Mouse (Mus musculus): Measurements from ENCODE around the gene Dpagt1. TPM values are rescaled to one million over a fixed set of nuclear protein-coding genes. Genes with fewer than 3 reads are reported as not detected.

Gene Dpagt1
- polyA plus RNA-seq, 1 experiment from 2014 or later = 41.3 TPM

DNA sequence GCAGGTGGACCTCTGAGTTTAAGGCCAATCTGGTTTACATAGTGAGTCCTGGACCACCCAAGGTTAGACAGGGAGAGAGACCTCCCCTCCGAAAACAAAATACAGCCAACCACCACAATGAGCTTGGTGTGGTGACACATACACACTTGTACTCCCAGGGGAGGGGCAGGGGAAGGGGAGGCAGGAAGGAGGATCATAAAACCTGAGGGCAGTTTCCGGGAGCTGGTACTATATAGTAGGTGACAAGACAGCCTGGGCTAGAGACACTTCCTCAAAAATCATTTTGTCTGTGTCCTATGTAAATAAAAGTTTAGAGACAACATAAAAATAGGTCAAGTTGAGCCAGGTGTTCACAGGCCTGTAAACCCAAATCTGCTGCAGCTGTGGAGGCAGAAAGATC, 18.6 kb upstream of the Dpagt1 start:
- no peak overlapping the region for H3K27ac ChIP-seq
- H3K9ac ChIP-seq = no peak overlapping the region
- H3K9me3 ChIP-seq (replicated peaks) = no peaks in the 10 kb centered on the region
- peaks cover 20% of the 10 kb centered on the region for H3K4me1 ChIP-seq
- ATAC-seq (ENCODE audit: low FRiP score) = no peak
- peaks cover 10% of the 10 kb centered on the region for H3K36me3 ChIP-seq
- 92% methylated on average over 2 of the region's 2 CpGs for WGBS
- no peak overlapping the region for H3K4me2 ChIP-seq (replicated peaks)
- no peak overlapping the region for H3K4me3 ChIP-seq
- H3K27me3 ChIP-seq = peaks cover 9% of the 10 kb centered on the region; the same call in 1 of the 2 replicates

DNA sequence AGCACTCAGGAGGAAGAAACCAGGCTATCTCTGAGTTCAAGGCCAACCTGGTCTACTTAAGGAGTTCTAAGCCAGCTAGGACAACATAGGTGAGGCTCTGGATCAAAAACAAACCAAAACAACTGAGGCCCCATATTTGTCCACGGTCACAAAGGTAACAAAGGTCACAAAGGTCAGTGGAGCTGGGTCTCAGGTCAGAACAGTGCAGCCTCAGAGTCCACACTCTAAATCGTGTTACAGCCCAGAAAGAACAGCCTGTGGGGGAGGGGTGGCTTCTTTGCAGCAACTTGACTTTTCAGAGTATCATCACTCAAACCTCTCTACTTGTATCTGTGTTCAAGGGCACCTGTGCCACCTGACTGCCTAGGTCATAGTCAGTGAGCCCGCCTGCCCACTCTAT, 16.1 kb upstream of the Dpagt1 start:
- ATAC-seq (ENCODE audit: low FRiP score) = no peak
- WGBS = 68% methylated on average over 3 of the region's 3 CpGs
- Histone ChIP-seq H3K4me1 (peaks cover 15% of the 10 kb centered on the region), H3K36me3 (peaks cover 27% of the 10 kb centered on the region), H3K9me3 (replicated peaks) (no peaks in the 10 kb centered on the region), H3K27me3 (peaks cover 9% of the 10 kb centered on the region; the same call in 1 of the 2 replicates), H3K4me2 (replicated peaks) (no peak overlapping the region), H3K9ac (no peak overlapping the region), H3K4me3 (no peak overlapping the region), H3K27ac (no peak overlapping the region)

DNA sequence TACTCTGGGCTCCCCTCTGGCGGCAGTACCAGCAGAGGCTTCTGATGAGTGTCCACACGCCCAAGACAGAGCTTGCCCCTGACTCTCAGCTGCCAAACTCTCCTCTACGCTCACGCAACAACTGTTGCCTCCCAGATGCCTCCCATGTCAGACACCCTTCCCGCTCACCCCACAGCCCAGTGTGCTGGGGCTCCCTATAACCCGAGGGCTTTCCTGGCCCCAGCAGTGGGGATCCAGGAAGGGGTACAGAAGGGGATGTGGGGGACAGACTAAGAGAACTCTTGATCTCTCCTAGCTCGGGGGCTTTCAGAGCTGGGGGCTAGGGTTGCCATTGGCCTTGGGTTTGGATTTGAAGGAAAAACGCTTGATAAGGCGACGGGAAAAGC, 15.1 kb upstream of the Dpagt1 start:
- no peak overlapping the region for H3K27ac ChIP-seq

DNA sequence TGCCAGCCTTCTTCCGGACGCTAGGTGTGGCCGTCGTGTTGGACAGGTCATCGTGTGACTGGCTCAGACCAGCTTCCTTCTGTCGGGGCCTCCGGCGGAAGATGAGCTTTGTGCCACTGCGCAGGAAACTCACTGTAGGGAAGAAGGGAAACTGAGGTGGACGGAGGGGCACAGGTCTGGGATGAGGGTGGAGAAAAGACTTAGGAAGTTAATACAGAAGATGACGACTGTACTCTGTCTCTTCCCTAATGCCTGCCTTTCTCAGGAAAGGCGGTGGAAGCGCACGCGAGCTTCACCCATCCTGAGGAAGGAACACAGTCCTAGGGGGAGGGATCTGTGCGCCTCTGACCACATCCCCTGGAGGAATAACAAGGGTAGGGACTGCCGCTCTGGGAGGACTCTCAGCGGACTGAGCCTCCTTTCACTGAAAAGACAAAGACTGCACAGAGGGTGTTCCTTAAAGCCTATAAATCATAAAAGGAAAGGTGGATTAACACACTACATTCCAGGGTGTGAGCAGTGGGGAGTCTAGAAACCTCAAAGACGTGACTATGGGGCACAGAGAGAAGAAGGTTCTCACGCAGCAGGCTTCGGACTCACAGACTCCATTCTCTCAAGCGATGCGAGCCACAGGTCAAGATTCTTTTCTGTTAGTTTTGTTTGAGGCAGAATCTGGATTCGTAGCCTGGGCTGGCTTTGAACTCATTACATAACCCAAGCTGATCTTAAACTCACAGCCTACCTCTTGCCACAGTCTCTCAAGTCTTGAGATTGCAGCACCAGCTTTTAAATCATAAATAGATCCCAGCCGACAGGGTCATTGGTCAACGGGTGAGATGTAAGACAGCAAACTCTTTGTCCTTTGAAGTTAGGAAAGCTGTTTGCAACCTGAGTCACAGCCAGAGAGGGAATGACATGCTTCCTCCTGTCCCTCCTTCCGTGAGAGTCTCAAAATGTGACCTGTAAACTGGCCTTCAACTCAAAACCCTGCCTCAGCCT, 14.4 kb upstream of the Dpagt1 start:
- no peak overlapping the region for H3K9ac ChIP-seq

More for the DNA sequence above, 15.1 kb upstream of the Dpagt1 start:
- Histone ChIP-seq H3K9ac (no peak overlapping the region), H3K9me3 (replicated peaks) (no peaks in the 10 kb centered on the region), H3K36me3 (peaks cover 37% of the 10 kb centered on the region), H3K4me1 (0 out of 2 replicates have a peak, but pooled peaks cover 13% of the 10 kb centered on the region), H3K27me3 (peaks cover 9% of the 10 kb centered on the region; the same call in 1 of the 2 replicates), H3K4me2 (replicated peaks) (no peak overlapping the region; the same call in 1 of the 2 replicates), H3K4me3 (no peak overlapping the region)
- 26% methylated on average over 10 of the region's 10 CpGs for whole genome bisulfite sequencing
- ATAC-seq (ENCODE audit: low FRiP score) = no peak

DNA sequence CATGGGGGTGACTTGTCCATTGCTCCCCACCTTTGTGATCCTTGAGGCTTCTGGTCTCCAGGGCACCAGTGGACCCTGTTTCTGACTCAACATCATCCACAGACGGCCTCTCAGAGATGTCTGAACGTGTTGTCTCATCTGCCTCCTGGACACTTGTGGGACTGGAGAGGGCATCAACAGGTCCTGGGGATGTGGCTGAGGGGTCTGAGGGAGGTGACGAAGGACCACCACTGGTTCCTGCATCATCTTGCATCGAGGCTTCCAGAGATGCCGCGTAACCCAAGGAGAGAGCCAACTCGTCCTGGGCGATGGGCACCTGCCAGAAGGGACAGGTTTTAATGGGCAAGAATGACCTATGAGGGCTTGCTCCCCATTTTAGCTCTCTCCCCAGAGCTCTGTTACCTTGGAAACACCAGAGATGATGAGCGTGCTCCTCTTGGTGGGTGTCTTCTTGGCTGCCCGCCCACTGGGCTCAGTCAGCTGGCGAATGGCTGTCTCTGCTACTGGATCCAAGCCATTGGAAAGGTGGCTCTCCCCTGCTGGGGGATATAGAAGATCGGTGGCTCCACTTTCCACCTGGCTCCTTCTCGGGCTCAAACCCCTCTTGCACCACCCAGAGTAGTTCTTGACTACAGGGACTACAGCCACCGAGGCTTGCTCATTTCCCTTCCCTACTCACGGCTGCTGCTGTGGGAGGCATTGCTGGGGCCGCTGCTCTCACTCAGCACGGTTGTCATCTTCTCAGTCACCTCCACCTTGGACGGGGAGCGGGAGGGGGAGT, 12.2 kb upstream of the Dpagt1 start:
- Histone ChIP-seq H3K36me3 (peaks cover 49% of the 10 kb centered on the region), H3K9ac (no peak overlapping the region), H3K4me1 (peaks cover 28% of the 10 kb centered on the region), H3K4me3 (no peak overlapping the region), H3K27me3 (peaks cover 9% of the 10 kb centered on the region; the same call in 1 of the 2 replicates), H3K27ac (no peak overlapping the region), H3K4me2 (replicated peaks) (no peak overlapping the region), H3K9me3 (replicated peaks) (no peaks in the 10 kb centered on the region)
- no peak for ATAC-seq (ENCODE audit: low FRiP score)
- WGBS = 76% methylated on average over 19 of the region's 19 CpGs

More for the DNA sequence above, 14.4 kb upstream of the Dpagt1 start:
- Histone ChIP-seq H3K27ac (no peak overlapping the region; the same call in 1 of the 2 replicates), H3K4me3 (no peak overlapping the region), H3K36me3 (peaks cover 43% of the 10 kb centered on the region), H3K27me3 (peaks cover 9% of the 10 kb centered on the region; the same call in 1 of the 2 replicates), H3K4me2 (replicated peaks) (no peak overlapping the region; the same call in 1 of the 2 replicates), H3K4me1 (0 out of 2 replicates have a peak, but pooled peaks cover 13% of the 10 kb centered on the region), H3K9me3 (replicated peaks) (no peaks in the 10 kb centered on the region)
- ATAC-seq (ENCODE audit: low FRiP score) = peak; percentile 56; the same call in 1 of the 2 replicates
- 8% methylated on average over 27 of the region's 27 CpGs for WGBS

DNA sequence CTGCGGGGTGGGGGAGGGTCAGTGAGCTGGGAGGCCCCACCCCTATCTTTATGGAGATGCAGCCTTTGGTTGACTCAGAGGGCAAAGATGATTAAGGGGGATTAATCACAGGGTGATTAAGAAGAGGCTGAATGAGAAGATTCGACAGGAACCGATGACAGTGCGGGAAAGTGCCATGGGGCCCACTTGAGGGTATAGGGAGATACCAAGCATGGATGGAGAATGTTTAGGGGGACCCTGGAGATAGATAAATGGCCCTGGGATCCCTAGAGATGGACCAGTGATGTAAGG, 11.6 kb upstream of the Dpagt1 start:
- Histone ChIP-seq H3K4me1 (peaks cover 34% of the 10 kb centered on the region), H3K9ac (no peak overlapping the region), H3K36me3 (peaks cover 49% of the 10 kb centered on the region), H3K27ac (no peak overlapping the region), H3K4me2 (replicated peaks) (no peak overlapping the region), H3K9me3 (replicated peaks) (no peaks in the 10 kb centered on the region), H3K27me3 (peaks cover 9% of the 10 kb centered on the region; the same call in 1 of the 2 replicates), H3K4me3 (no peak overlapping the region)
- 70% methylated on average over 4 of the region's 4 CpGs for WGBS
- ATAC-seq (ENCODE audit: low FRiP score) = no peak

DNA sequence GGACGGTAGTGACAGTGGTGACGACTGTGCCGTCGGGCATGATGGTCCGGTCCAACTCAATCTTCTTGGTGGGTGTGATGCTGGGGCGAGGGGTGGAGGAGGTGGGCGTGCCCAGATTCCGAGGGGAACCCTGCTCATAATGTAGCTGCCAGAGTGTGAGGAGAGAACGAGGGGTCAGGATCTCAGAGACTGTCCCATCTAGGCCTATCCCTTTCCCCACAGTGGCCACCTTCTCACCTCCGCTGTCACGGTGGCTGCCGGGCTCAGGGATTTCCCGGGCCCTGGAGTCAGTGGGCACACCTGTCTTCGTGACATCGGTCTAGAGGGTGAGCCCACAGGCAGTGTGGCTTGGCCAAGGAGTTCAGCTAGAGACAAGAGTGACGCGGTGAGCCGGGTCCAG, 10.9 kb upstream of the Dpagt1 start:
- Histone ChIP-seq H3K9me3 (replicated peaks) (no peaks in the 10 kb centered on the region), H3K4me1 (peaks cover 38% of the 10 kb centered on the region), H3K4me2 (replicated peaks) (no peak overlapping the region), H3K27ac (no peak overlapping the region), H3K36me3 (peaks cover 49% of the 10 kb centered on the region), H3K9ac (no peak overlapping the region), H3K4me3 (no peak overlapping the region), H3K27me3 (peaks cover 9% of the 10 kb centered on the region; the same call in 1 of the 2 replicates)
- 90% methylated on average over 18 of the region's 18 CpGs for WGBS
- ATAC-seq (ENCODE audit: low FRiP score) = no peak

DNA sequence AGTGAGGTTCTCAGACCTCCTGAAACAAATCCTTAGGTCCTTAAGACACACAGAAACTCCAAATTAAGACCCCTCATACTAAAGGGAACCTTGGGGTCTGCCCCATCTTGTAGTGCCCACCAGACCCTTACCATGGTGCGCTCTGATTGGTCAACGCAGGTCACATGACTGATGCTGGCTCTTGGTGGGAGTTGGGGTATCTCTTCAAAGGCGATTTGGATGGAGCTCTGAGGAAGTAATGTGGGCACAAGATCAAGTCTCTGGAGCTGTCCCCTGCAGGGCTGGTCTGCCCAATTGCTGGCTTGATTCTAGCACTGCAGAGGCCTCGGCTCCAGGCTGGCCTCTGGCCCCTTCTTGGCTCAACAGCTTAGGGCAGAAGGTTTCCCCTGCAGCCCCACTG, 8.4 kb upstream of the Dpagt1 start:
- H3K27ac ChIP-seq = no peak overlapping the region
- no peak overlapping the region for H3K4me2 ChIP-seq (replicated peaks)
- ATAC-seq (ENCODE audit: low FRiP score) = no peak
- no peaks in the 10 kb centered on the region for H3K9me3 ChIP-seq (replicated peaks)
- 70% methylated on average over 4 of the region's 4 CpGs for WGBS
- peaks cover 44% of the 10 kb centered on the region for H3K36me3 ChIP-seq
- H3K4me3 ChIP-seq = no peak overlapping the region
- no peaks in the 10 kb centered on the region for H3K27me3 ChIP-seq
- peaks cover 31% of the 10 kb centered on the region for H3K4me1 ChIP-seq
- H3K9ac ChIP-seq = no peak overlapping the region

DNA sequence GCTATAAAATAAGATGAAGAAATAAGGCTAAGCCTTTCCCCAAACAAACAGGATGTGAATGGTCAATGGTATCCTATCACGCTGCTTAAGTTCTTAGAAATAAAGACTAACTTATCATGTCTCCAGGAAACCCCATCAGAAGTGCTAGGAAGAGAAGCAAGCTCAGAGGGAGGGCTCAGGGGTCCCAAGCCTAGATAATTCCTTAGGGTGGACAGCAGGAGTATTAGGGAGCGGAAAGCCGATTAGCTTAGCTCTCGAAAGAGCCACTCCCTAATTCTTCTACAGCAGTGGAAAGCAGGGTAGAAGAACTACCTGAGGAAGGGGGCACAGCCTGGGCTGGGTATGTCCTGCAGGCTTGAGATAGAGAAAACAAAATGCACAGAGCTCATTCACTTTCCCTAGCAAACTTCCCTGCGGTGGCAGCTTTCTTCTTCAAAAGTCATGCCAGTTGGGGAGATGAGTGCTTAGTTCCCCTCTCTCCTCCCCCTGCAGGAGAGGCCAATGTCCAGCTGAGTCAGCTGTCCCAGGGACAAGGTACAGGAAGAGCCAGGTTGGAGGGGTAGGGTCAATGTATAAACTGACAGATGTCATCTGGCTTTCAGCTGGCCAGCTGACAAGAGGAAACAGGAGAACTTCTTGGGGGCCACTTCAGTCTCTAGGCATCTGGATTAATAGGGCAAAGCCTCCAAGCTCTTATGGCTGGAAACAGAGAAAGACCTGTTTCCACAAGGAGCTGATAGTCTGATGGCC, 7.6 kb upstream of the Dpagt1 start:
- WGBS = 66% methylated on average over 5 of the region's 5 CpGs
- Histone ChIP-seq H3K4me3 (peak overlapping the region; percentile 97), H3K4me1 (peaks cover 31% of the 10 kb centered on the region), H3K36me3 (peaks cover 38% of the 10 kb centered on the region), H3K27me3 (no peaks in the 10 kb centered on the region), H3K9ac (peak overlapping the region; percentile 96), H3K27ac (no peak overlapping the region), H3K9me3 (replicated peaks) (no peaks in the 10 kb centered on the region), H3K4me2 (replicated peaks) (peak overlapping the region; percentile 95)
- no peak for ATAC-seq (ENCODE audit: low FRiP score)

DNA sequence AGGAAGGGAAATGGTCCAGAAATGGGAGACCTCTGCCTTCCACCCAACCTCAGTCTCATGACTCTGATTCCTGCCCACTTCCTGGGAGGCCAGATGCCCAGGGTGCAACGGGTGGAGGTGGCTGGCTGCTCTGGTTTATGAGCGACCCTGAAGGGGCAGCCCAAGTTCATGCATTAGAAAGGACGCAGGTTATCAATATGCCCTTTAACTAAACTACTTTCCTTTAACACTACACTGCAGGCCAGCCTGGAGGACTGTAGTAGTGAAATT, 7.1 kb upstream of the Dpagt1 start:
- WGBS = 45% methylated on average over 3 of the region's 3 CpGs
- Histone ChIP-seq H3K27me3 (no peaks in the 10 kb centered on the region), H3K27ac (no peak overlapping the region), H3K9me3 (replicated peaks) (no peaks in the 10 kb centered on the region), H3K9ac (peak overlapping the region; percentile 96), H3K4me3 (peak overlapping the region; percentile 97), H3K36me3 (peaks cover 32% of the 10 kb centered on the region), H3K4me1 (peaks cover 31% of the 10 kb centered on the region), H3K4me2 (replicated peaks) (peak overlapping the region; percentile 95)
- ATAC-seq (ENCODE audit: low FRiP score) = no peak

DNA sequence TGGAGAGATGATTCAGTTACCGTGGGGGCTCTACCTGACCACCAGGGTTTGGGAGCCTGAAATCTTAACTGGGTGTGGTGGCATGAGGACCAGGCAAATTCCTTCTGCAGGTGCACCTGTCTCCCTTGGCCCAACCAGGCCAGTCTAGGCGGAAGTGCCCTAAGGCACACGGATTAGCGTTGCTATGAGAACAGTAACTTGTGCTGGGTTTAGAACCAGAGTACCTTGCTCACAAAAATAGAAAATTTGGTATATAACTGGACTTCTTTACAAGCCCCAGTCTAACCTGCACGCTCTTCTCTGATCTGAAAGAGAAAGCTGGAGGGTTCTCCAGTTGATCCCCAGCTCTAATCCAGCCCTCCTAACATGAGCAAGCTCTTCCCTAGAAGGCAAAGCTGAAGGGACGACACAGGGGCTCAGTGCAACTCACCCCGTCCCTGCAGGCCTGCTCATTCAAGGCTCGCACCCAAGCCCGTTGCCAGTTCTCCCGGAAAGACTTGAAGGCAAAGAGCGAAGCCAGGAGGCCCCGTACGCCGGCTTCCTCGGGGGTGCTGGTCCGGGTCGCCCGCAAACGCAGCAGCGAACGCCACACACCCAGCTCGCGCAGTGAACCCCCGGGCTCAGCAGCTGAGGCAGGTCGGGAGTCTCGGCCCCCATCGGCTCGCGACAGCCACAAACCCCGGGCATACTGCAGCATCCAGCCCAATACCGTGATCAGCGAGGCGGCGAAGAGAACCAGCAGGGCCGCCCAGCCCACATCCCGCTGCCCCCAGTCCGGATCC, 6.5 kb upstream of the Dpagt1 start:
- Histone ChIP-seq H3K27ac (peak overlapping the region; percentile 80), H3K27me3 (no peaks in the 10 kb centered on the region), H3K9me3 (replicated peaks) (no peaks in the 10 kb centered on the region), H3K4me1 (peaks cover 31% of the 10 kb centered on the region), H3K4me2 (replicated peaks) (peak overlapping the region; percentile 95), H3K4me3 (peak overlapping the region; percentile 97), H3K9ac (peak overlapping the region; percentile 96), H3K36me3 (peaks cover 27% of the 10 kb centered on the region)
- WGBS = 2% methylated on average over 37 of the region's 37 CpGs
- ATAC-seq (ENCODE audit: low FRiP score) = no peak

Data from hindbrain, embryonic 12.5 days (tissue).